Mouse (Mus musculus) embryonic fibroblast, embryonic 13.5 days (primary cell): ENCODE data around the gene Igsf21. TPM values are rescaled to one million over a fixed set of nuclear protein-coding genes. Genes with fewer than 3 reads are reported as not detected.

Experiments used
- H3K27ac ChIP-seq: 2 replicates; pipeline ENCODE4 v1.5.1; 2012; ENCODE audit warnings: low read length, control low read depth, inconsistent platforms; ENCODE audit not compliant: insufficient read depth
- H3K4me1 ChIP-seq: 2 replicates; pipeline ENCODE4 v1.6.1; 2011; ENCODE audit warnings: low read length; ENCODE audit not compliant: control insufficient read depth, insufficient read depth
- H3K4me3 ChIP-seq: 2 replicates; pipeline ENCODE4 v1.5.1; 2011; ENCODE audit warnings: mild to moderate bottlenecking, control low read depth, low read length; ENCODE audit not compliant: insufficient read depth
- CTCF ChIP-seq: IDR thresholded peaks from 2 replicates; pipeline ENCODE4 v1.5.1; 2011; ENCODE audit warnings: mild to moderate bottlenecking, control low read depth, low read length, moderate library complexity, borderline replicate concordance; ENCODE audit not compliant: insufficient read depth
- POLR2A ChIP-seq: IDR thresholded peaks from 2 replicates; pipeline ENCODE4 v1.6.1; 2011; ENCODE audit warnings: low read depth, mild to moderate bottlenecking, control low read depth, low read length, moderate library complexity
- polyA plus RNA-seq: library from polyadenylated mRNA; stranded (reverse); fragments of >200 nt; gene quantifications from 2 replicates; pipeline ENCODE4 v1.2.4, GENCODE M21; 2011; ENCODE audit warnings: low read depth; ENCODE audit not compliant: missing spikeins, insufficient read length

The Igsf21 gene
- polyA plus RNA-seq, 1 experiment: not detected

DNA sequence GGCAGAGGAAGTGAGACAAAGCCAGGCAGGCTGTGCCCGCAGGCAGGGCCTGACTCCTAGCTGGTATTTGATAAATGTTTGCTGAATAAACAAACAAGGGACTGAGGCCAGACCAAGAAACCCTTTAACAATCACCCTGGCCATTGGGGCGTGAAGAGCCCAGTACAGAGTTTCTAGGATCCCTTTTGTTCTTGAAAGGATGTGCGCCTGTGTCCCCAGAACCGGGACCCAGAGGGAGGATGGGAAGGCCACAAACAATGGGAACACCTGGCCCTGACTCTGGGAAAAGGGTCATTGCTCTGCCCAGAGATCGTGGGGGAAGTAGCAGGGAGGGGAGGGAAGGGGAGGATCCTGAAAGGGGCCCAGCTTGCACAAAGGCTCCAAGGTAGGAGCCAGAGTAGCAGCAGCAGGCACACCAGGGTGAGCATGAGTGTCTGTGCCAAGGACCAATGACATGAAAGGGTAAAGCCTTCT is 269.2 kb downstream of the Igsf21 start:
- Histone ChIP-seq H3K27ac (no peak overlapping the region), H3K4me1 (no peaks in the 10 kb centered on the region), H3K4me3 (no peak overlapping the region)
- TF ChIP-seq POLR2A (no peak), CTCF (no peak)
